Comparison of ENCODE assay signal across 36 mouse cellular contexts in the genomic region with DNA sequence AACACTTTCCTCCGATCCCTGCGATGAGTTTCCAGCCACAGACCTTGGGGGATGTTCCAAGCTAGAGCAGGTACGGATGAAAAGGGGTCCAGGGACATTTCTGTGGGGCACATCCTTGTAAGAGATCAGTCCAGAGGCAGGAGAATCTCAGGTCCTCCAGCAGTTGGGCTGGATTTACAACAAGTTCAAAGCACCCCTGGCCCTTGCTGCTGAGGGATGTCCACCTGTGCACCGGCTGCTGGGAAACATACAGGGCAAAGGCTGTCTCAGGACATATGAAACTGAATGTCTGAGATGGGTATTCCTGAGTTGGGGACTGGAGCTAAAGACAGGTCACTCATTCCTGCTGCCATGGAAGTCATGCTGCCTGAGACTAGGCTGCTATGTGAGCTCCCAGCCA. TPM values are rescaled to one million over a fixed set of nuclear protein-coding genes. Genes with fewer than 3 reads are reported as not detected.
"Had no signal": no experiment of that assay in that cellular context is flagged by ENCODE, and none has a peak within 500 bp of the region (broad histone marks: within the 10 kb centered on the region; RNA-seq: fewer than 3 reads in every experiment).

No protein-coding gene starts in this region.

- H3K27ac ChIP-seq: heart, embryonic 13.5 days; heart, embryonic 15.5 days; hindbrain, embryonic 10.5 days; hindbrain, embryonic 12.5 days; hindbrain, embryonic 13.5 days; hindbrain, embryonic 14.5 days; hindbrain, embryonic 15.5 days; hindbrain, postnatal 0 days; intestine, embryonic 15.5 days; kidney, embryonic 15.5 days; kidney, postnatal 0 days; layer of hippocampus, adult 2 months; left cerebral cortex, adult 2 months had no signal

- H3K4me2 ChIP-seq: heart, embryonic 12.5 days; heart, embryonic 13.5 days; heart, embryonic 15.5 days; hindbrain, embryonic 12.5 days; hindbrain, embryonic 13.5 days; hindbrain, embryonic 14.5 days; hindbrain, embryonic 15.5 days; intestine, embryonic 15.5 days; kidney, embryonic 15.5 days had no signal

- H3K9me3 ChIP-seq: heart, embryonic 12.5 days; heart, embryonic 13.5 days; heart, embryonic 15.5 days; hindbrain, embryonic 10.5 days; hindbrain, embryonic 12.5 days; hindbrain, embryonic 13.5 days; hindbrain, embryonic 15.5 days; intestine, embryonic 15.5 days; kidney, embryonic 15.5 days had no signal

- H3K4me3 ChIP-seq: heart, embryonic 12.5 days; heart, embryonic 13.5 days; heart, embryonic 15.5 days; hindbrain, embryonic 10.5 days; hindbrain, embryonic 12.5 days; hindbrain, embryonic 13.5 days; hindbrain, embryonic 15.5 days; intestine, embryonic 15.5 days; kidney, embryonic 15.5 days; layer of hippocampus, adult 2 months; left cerebral cortex, adult 2 months had no signal

- H3K9ac ChIP-seq: heart, embryonic 12.5 days; heart, embryonic 13.5 days; heart, embryonic 15.5 days; hindbrain, embryonic 12.5 days; hindbrain, embryonic 13.5 days; hindbrain, embryonic 14.5 days; hindbrain, embryonic 15.5 days; intestine, embryonic 15.5 days; kidney, embryonic 15.5 days had no signal

- H3K36me3 ChIP-seq: heart, embryonic 12.5 days; heart, embryonic 13.5 days; heart, embryonic 15.5 days; hindbrain, embryonic 10.5 days; hindbrain, embryonic 12.5 days; hindbrain, embryonic 13.5 days; hindbrain, embryonic 15.5 days; intestine, embryonic 15.5 days; kidney, embryonic 15.5 days had no signal

- ATAC-seq: hindbrain, embryonic 16.5 days; hindbrain, postnatal 0 days; inflammation-experienced regulatory T-cells, adult 6 months; intestine, embryonic 15.5 days; intestine, embryonic 16.5 days; intestine, postnatal 0 days had no signal

- DNase-seq: heart, postnatal 10 days; heart, postnatal 14 days; heart, postnatal 36 days; heart, postnatal 4 days; kidney, adult 11 months; kidney, adult 18-20 months; kidney, adult 2 months; kidney, adult 8-10 months; kidney, adult 9 months; kidney, postnatal 10 days; kidney, postnatal 14 days; kidney, postnatal 25 days; kidney, postnatal 36 days; kidney, postnatal 4 days; layer of hippocampus, adult 9-11 months; layer of hippocampus, postnatal 36 days had no signal

- H3K4me1 ChIP-seq: heart, embryonic 12.5 days; heart, embryonic 13.5 days; heart, embryonic 15.5 days; hindbrain, embryonic 10.5 days; hindbrain, embryonic 12.5 days; hindbrain, embryonic 13.5 days; hindbrain, embryonic 15.5 days; intestine, embryonic 15.5 days; kidney, embryonic 15.5 days had no signal

RNA-seq across cellular contexts. Expression of gene Cplx1, which starts 7.2 kb away (rescaled TPM):
- total RNA-seq: heart, postnatal 25 days; hematopoietic stem cell, adult 5-6 weeks had no signal
- polyA plus RNA-seq: inflammation-experienced regulatory T-cells, adult 6 months had no signal
